Mouse (Mus musculus): Measurements from ENCODE around the gene Acvrl1. TPM values are rescaled to one million over a fixed set of nuclear protein-coding genes. Genes with fewer than 3 reads are reported as not detected.

The Acvrl1 gene
- 1 to 10 TPM in 1 of 3 experiments, under 1 TPM in 1, not detected in 1; 0.86 to 1.9 TPM for polyA plus RNA-seq (2017; shearing (Covaris generic))

DNA sequence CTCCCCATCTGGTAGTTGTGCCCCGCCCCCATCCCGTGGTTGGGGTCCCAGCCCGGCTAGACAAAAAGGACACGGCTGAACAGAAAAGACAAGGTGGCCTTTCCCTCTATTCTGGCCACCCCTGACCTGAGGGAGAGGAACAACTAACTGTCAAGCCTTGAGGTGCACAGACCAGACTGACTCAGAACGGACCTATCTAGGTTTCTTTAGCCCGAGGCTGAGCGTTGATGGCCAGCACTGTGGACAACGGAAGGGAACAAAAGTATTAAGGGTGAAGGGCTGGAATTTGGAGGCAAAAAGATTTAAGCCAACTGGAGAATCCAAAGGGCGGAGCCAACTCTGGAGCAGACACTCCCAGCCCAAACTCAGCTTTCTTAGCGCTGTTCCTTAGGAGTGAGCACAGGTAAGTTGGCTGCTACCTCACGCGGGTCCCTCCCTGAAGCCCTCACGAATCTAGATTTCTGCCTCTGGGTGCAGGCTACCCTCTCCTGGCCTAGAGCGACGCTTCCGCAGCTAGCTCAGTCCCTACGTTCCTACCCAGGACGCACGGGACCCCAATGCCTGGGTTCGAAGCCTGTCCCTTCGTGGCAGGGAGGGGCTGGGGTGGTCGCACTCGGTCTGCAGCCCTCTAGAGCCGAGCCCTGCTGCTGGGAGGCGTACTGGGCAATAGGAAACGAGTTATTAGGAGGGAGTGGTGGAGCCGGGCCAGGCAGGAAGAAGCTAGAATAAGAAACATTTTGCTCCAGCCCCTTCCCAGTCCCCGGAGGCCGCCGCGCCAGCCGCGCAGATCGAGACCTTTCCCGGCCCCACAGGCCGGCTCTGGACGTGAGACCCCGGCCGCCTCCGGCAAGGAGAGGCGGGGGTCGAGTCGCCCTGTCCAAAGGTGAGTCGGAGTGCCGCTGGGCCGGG lies at the start of gene Acvrl1:
Acvrl1 (plus strand) TSS at position 342 of the 909 bp plus-strand sequence.
- no peak for ATAC-seq

DNA sequence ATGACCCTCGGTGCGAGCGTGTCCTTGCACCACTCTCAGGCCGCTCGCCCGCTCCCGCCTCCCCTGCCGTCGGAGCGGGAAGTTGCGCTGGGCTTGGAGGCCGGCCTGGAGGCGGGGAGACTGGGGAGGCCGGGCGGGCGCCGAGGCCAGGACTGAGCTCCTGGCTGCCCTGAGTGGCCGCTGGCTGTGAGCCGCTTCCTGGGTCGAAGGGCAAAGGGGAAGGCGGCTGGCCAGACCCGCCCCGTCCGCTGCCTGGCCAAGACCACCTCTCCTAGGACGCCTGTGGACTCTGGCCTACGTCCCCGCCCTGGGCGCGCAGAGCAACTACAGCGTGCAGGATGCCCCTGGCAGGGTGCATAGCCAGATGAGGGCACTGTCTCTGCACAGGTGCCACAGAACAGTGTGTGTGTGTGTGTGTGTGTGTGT lies 49.6 kb upstream of the Acvrl1 start:
- no peak for ATAC-seq

DNA sequence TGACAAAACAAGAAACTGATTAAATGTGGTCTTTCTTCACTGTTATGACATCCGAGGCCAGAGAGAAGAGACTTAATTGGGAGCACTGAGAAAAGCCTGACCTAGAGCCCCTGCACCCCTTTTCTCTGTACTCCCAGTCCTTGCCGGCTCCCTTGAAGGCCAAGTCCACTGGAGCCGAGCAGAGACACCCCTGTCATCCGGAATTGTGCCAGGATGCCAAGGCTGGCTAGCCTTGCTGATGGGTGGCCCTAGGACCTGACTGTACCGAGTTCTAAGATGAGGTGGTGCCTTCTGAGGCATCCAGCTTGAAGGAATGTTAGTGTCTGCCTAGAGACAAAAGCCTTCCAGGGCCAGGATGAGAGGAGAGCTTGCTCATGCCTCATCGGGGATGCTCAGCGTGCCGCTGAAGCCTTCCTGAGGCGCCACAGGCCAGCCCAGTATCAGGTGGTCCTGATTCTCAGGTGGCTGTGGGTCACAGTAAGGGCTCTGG lies 48.2 kb upstream of the Acvrl1 start:
- ATAC-seq = no peak

- no peak for ATAC-seq
Measured at GRCm38 (mm10) chr15:101081035-101081548, 47.2 kb upstream of the Acvrl1 start.

DNA sequence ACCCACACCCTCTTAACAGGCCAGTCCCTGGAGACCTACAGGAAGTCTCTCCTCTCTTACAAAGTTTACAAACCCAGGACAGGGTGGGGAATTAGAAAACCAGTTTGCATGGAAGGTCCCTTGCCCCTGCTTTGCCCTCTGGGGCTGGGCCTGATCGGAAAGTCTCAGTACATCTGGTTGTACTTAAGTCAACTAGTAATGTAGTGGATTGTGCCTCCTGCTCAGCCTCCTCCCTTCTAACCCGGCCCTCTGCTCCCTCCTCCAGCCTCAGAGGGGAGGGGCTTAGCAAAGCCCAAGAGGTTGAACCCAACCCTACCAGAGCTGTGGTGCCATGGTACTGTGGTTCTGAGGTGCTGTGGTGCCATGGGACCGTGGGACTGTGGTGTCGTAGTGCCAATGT lies 46.1 kb upstream of the Acvrl1 start:
- ATAC-seq = no peak

- ATAC-seq = no peak
Measured at GRCm38 (mm10) chr15:101084499-101084898, 43.8 kb upstream of the Acvrl1 start.

DNA sequence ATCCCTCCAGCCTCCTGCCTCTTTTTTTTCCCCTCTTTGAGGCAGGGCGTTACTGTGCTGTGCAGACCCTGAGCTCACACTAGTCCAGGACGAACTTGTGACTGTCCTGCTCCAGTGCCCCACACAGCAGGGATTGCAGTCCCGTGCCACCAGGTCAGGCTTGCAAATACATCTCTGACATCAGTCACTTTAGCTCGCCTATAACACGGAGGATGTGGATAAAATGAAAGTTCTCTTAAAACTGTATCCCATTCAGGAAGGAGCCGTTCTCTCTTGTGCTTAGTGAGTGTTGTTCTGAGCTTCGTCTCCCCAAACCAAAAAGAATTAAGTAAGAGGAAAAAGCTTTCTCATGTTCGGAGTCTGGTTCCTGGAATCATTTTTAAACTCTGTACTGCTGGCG lies 41.9 kb upstream of the Acvrl1 start:
- ATAC-seq = no peak

GRCm38 (mm10) chr15:101086956-101087355 lies 41.4 kb upstream of the Acvrl1 start:
- no peak for ATAC-seq

DNA sequence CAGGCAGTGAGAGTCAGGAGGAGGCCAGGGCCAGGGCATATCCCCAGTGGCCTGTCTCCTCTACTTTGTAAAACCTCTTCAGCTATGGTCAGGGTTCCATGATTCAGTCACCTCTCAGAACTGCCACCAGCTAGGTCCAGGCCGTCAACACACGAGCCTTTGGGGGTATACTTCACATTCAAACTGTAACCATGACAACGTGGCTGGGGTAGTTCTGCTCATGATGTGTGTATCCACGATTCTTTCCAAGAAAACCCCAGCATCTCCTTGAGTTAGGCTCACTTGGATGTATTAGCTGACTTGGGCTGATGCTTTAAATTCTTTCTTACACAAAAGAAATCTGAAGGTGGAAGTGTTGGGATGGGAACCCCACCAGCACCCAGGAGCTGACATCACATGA lies 40.0 kb upstream of the Acvrl1 start:
- ATAC-seq = no peak

- no peak for ATAC-seq
Measured at GRCm38 (mm10) chr15:101091551-101091950, 36.8 kb upstream of the Acvrl1 start.

DNA sequence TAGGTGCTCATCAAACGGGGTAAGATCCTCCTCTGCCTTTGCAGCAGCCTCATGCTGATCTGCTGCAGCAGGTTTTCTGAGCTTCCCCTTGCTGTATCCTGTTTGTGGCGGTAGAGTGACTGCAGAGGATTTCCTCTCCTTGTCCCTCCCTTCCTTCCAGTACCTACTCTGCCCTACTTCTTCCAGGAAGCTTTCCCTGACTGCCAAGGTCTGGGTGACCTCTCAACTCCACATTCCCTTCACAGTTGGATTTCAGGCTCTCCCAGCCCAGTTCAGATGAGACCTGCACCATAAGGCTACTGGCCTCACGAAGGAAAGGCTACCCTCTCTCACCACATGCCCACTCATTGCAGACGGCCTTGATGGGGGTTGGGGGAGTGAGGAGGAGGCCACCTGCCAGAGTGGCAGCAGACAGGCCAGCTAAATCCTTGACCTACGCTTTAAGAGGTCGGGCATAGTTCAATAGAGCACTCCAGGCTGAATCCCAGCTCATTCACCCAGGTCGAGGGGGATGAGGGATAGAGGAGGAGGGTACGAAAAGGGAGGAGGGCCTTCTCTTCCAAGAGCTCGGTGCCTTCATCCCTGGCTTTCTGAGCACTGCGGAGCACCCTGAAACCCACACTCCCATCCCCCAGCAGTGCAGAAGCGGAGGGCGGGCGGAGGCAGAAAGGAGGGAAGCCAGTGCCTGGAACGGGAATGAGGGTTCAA lies 36.0 kb upstream of the Acvrl1 start:
- no peak for ATAC-seq

- ATAC-seq = no peak
Measured at GRCm38 (mm10) chr15:101092829-101093648, 35.3 kb upstream of the Acvrl1 start.

DNA sequence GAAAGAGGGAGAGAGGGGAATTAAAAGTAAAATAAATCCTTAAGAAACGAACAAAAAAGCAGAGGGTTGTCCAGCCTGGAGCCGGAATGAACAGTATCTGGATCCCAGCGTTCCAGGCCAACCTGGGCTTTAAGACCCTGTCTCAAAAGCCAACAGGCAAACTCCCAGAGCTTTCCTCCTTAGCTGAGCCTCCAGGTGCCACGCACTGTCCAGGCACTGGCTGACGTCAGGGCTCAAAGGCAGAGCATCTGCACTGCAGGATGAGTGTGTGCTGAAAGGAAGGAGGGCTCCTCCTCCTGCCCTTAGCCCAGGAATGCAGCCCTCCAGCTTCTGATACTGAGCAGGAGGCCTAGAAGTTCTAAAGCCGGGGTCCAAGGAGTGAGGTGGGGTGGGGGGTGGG lies 34.3 kb upstream of the Acvrl1 start:
- ATAC-seq = no peak

DNA sequence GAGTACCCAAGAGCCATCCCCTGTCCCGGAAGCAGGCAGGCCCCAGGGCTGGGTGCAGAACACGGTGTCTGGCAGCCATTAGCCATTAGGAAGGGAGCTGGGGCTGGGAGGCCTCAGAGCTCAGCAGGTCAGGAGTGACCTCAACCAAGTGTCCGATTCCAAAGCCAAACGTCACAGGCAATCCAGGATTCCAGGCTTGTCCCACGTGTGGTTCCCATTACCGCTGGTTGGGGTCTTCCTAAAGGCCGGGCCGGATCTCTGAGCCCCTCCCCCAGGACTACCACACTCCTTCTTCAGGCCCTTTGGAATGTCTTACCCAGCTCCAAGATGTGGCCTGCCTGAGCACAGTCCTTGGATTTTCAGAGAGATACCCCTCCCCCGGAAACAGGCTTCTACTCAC lies 33.3 kb upstream of the Acvrl1 start:
- ATAC-seq = no peak

GRCm38 (mm10) chr15:101095392-101095791 lies 32.9 kb upstream of the Acvrl1 start:
- ATAC-seq = no peak

- no peak for ATAC-seq
Measured at GRCm38 (mm10) chr15:101097985-101098651, 30.2 kb upstream of the Acvrl1 start.

- no peak for ATAC-seq
Measured at GRCm38 (mm10) chr15:101100996-101101395, 27.3 kb upstream of the Acvrl1 start.

- ATAC-seq = no peak
Measured at GRCm38 (mm10) chr15:101103605-101104304, 24.6 kb upstream of the Acvrl1 start.

DNA sequence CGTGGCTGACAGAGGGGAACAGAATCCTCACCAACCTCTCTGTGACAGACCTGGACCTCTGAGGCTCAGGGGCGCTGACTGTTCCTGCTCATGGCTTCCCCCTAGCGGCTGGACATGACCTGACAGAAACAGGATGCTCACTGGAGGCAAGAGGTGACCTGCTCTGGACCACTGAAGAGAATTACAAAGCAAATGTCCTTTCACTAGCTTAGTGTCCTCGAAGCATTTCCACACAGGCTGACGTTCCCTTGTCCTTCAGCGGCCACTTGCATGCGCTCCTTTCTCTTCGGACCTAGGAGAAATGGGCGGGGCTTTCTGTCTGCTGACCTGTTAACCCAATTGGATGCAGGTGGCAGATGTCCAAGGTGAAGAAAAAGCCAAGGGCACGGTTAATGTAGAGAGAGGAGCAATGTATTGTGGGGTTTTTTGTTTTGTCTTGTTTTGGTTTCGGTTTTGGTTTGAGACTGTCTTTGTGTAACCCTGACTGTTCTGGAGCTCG lies 22.8 kb upstream of the Acvrl1 start:
- ATAC-seq = peak; percentile 83

GRCm38 (mm10) chr15:101106011-101106410 lies 22.3 kb upstream of the Acvrl1 start:
- ATAC-seq = peak; percentile 42
